Mouse (Mus musculus) C2C12 (cell line): ENCODE data around the gene Adora1. TPM values are rescaled to one million over a fixed set of nuclear protein-coding genes. Genes with fewer than 3 reads are reported as not detected.
A peak's percentile ranks its signal among the peaks of the same experiment; 100 is the strongest.
"Not testable (repeated sequence)": the region's sequence is repeated elsewhere in the genome, so short reads cannot be mapped to it uniquely, and the experiment has no call there.

ENCODE experiments used
- H3K27me3 ChIP-seq: one replicate; pipeline ENCODE4 v1.6.1; 2011; ENCODE audit not compliant: control insufficient read depth, insufficient read depth, insufficient read length
- H3K36me3 ChIP-seq: one replicate; pipeline ENCODE4 v1.6.1; 2011; ENCODE audit not compliant: control insufficient read depth, insufficient read depth
- H3K4me3 ChIP-seq: one replicate; pipeline ENCODE4 v1.5.1; 2011; ENCODE audit warnings: mild to moderate bottlenecking, control low read depth; ENCODE audit not compliant: poor library complexity, insufficient read depth, severe bottlenecking
- H3K79me2 ChIP-seq: one replicate; pipeline ENCODE4 v1.6.1; 2011; ENCODE audit not compliant: control insufficient read depth, insufficient read depth
- H3K79me3 ChIP-seq: one replicate; pipeline ENCODE4 v1.6.1; 2011; ENCODE audit warnings: low read depth, control low read depth
- H3ac ChIP-seq: one replicate; pipeline ENCODE3; 2011; ENCODE audit warnings: low read depth; ENCODE audit not compliant: control insufficient read depth, insufficient read length
- CEBPB ChIP-seq: IDR thresholded peaks from one replicate; pipeline ENCODE4 v1.6.1; 2011; ENCODE audit warnings: low read depth, mild to moderate bottlenecking, control low read depth, moderate library complexity
- CTCF ChIP-seq: IDR thresholded peaks from one replicate; pipeline ENCODE4 v1.5.1; 2011; ENCODE audit not compliant: control insufficient read depth, insufficient read depth, insufficient read length
- FOSL1 ChIP-seq: IDR thresholded peaks from one replicate; pipeline ENCODE4 v1.8.0; 2011; ENCODE audit warnings: mild to moderate bottlenecking, low read length; ENCODE audit not compliant: poor library complexity, insufficient read depth, severe bottlenecking
- MAX ChIP-seq: IDR thresholded peaks from one replicate; pipeline ENCODE4 v1.6.1; 2011; ENCODE audit warnings: mild to moderate bottlenecking, control low read depth
- MYOD1 ChIP-seq: IDR thresholded peaks from one replicate; pipeline ENCODE4 v1.6.1; 2011; ENCODE audit warnings: low read depth; ENCODE audit not compliant: control insufficient read depth, insufficient read length
- MYOG ChIP-seq: IDR thresholded peaks from one replicate; pipeline ENCODE4 v1.6.1; 2011; ENCODE audit not compliant: control insufficient read depth, insufficient read length; ENCODE audit errors: extremely low read depth
- USF1 ChIP-seq: IDR thresholded peaks from one replicate; pipeline ENCODE4 v1.6.1; 2011; ENCODE audit warnings: low read depth, mild to moderate bottlenecking, control low read depth, moderate library complexity
- polyA plus RNA-seq: library from polyadenylated mRNA; unstranded; fragments of >200 nt; fragmentation: generic; extraction: Trizol; gene quantifications from one replicate; pipeline ENCODE4 v1.2.1, GENCODE M21; 2012; ENCODE audit warnings: missing spikeins

Gene Adora1
- polyA plus RNA-seq, 1 experiment = 0.05 TPM

GRCm38 (mm10) chr1:134264341-134264740 lies 29.1 kb upstream of the Adora1 start:
- no peak for TF ChIP-seq MAX
- no peak for TF ChIP-seq USF1
- TF ChIP-seq FOSL1 = no peak
- TF ChIP-seq MYOD1 = no peak
- TF ChIP-seq CEBPB = no peak
- no peak for TF ChIP-seq MYOG
- no peak for TF ChIP-seq CTCF
- no peak overlapping the region for H3ac ChIP-seq

GRCm38 (mm10) chr1:134249681-134250080 lies 14.4 kb upstream of the Adora1 start:
- H3K79me2 ChIP-seq, H3K27me3 ChIP-seq, H3K36me3 ChIP-seq, H3K79me3 ChIP-seq, H3ac ChIP-seq, H3K4me3 ChIP-seq: not testable (repeated sequence)

More at GRCm38 (mm10) chr1:134264341-134264740, 29.1 kb upstream of the Adora1 start:
- Histone ChIP-seq H3K36me3 (no peaks in the 10 kb centered on the region), H3K27me3 (peaks cover 3% of the 10 kb centered on the region), H3K79me3 (no peaks in the 10 kb centered on the region), H3K79me2 (no peaks in the 10 kb centered on the region), H3K4me3 (no peak overlapping the region)

- no peaks in the 10 kb centered on the region for H3K79me2 ChIP-seq
- H3K27me3 ChIP-seq = no peaks in the 10 kb centered on the region
- H3K4me3 ChIP-seq = no peak overlapping the region
- H3K79me3 ChIP-seq = no peaks in the 10 kb centered on the region
- no peak for TF ChIP-seq MAX
- TF ChIP-seq MYOG = no peak
- TF ChIP-seq USF1 = no peak
- no peak for TF ChIP-seq MYOD1
- TF ChIP-seq CTCF = no peak
- TF ChIP-seq FOSL1 = no peak
- TF ChIP-seq CEBPB = no peak
- no peaks in the 10 kb centered on the region for H3K36me3 ChIP-seq
- no peak overlapping the region for H3ac ChIP-seq
These were observed 11.4 kb upstream of the Adora1 start for GRCm38 (mm10) chr1:134246590-134246989.

- TF ChIP-seq USF1 (no peak), CEBPB (no peak), MYOG (no peak), MYOD1 (peak; percentile 11), MAX (no peak)
- Histone ChIP-seq H3K36me3 (no peaks in the 10 kb centered on the region), H3K27me3 (peaks cover 3% of the 10 kb centered on the region), H3ac (no peak overlapping the region), H3K4me3 (no peak overlapping the region), H3K79me3 (no peaks in the 10 kb centered on the region), H3K79me2 (no peaks in the 10 kb centered on the region)
These were observed 9.9 kb upstream of the Adora1 start for GRCm38 (mm10) chr1:134245004-134245717.

- H3K27me3 ChIP-seq = peaks cover 9% of the 10 kb centered on the region
- no peaks in the 10 kb centered on the region for H3K36me3 ChIP-seq
- no peaks in the 10 kb centered on the region for H3K79me2 ChIP-seq
- no peak overlapping the region for H3ac ChIP-seq
- TF ChIP-seq MYOD1 (no peak), CTCF (peak; percentile 85)
- H3K4me3 ChIP-seq = no peak overlapping the region
- H3K79me3 ChIP-seq = no peaks in the 10 kb centered on the region
These were observed 9.0 kb upstream of the Adora1 start for GRCm38 (mm10) chr1:134243948-134244914.

GRCm38 (mm10) chr1:134243505-134243904 lies 8.3 kb upstream of the Adora1 start:
- Histone ChIP-seq H3ac (no peak overlapping the region), H3K36me3 (no peaks in the 10 kb centered on the region), H3K4me3 (no peak overlapping the region), H3K27me3 (peaks cover 9% of the 10 kb centered on the region), H3K79me3 (no peaks in the 10 kb centered on the region), H3K79me2 (no peaks in the 10 kb centered on the region)
- TF ChIP-seq FOSL1 (no peak), CTCF (no peak), CEBPB (no peak), MYOD1 (no peak), MYOG (no peak), MAX (no peak), USF1 (no peak)
